Mouse (Mus musculus) kidney, adult 2 months (tissue): Measurements from ENCODE around the gene Zfp488. TPM values are rescaled to one million over a fixed set of nuclear protein-coding genes. Genes with fewer than 3 reads are reported as not detected.

ENCODE experiments used
- DNase-seq: peaks from one replicate; pipeline ENCODE4 v3.0.0; 2021
- H3K27ac ChIP-seq: fragments of 200-500 bp; 2 replicates; pipeline ENCODE4 v1.5.1; 2012; ENCODE audit warnings: low read depth, low read length, control low read depth, inconsistent platforms; ENCODE audit not compliant: insufficient read depth
- H3K27me3 ChIP-seq: fragments of 200-500 bp; replicated peaks from 2 replicates; pipeline ENCODE4 v1.6.1; 2012; ENCODE audit warnings: mild to moderate bottlenecking, moderate library complexity, low read length, inconsistent platforms; ENCODE audit not compliant: control insufficient read depth, insufficient read depth
- H3K36me3 ChIP-seq: fragments of 200-500 bp; 2 replicates; pipeline ENCODE4 v1.6.1; 2012; ENCODE audit warnings: mild to moderate bottlenecking, moderate library complexity, low read length, inconsistent platforms; ENCODE audit not compliant: control insufficient read depth, insufficient read depth
- H3K4me1 ChIP-seq: fragments of 200-500 bp; 2 replicates; pipeline ENCODE4 v1.6.1; 2011; ENCODE audit warnings: low read length; ENCODE audit not compliant: control insufficient read depth, insufficient read depth
- H3K4me3 ChIP-seq: fragments of 200-500 bp; 2 replicates; pipeline ENCODE4 v1.5.1; 2011; ENCODE audit warnings: mild to moderate bottlenecking, low read depth, low read length, control low read depth; ENCODE audit not compliant: insufficient read depth
- CTCF ChIP-seq: fragments of 200-500 bp; conservative IDR thresholded peaks from 2 replicates; pipeline ENCODE4 v1.5.1; 2011; ENCODE audit warnings: low read depth, mild to moderate bottlenecking, control low read depth, low read length, moderate library complexity, mixed read lengths; ENCODE audit not compliant: insufficient read depth, insufficient read length
- POLR2A ChIP-seq: fragments of 200-500 bp; IDR thresholded peaks from one replicate; pipeline ENCODE4 v1.6.1; 2011; ENCODE audit warnings: low read depth, low read length, control low read depth
- WGBS: fragments of 180-500 bp; shearing (Covaris S2); methylation state at CpG from one replicate; pipeline ENCODE4 v1.1.7; 2018; 5-methylcytosine and 5-hydroxymethylcytosine counted together
- polyA plus RNA-seq: library from polyadenylated mRNA; depleted of rRNA; stranded (reverse); fragments of >200 nt; gene quantifications from 2 replicates; pipeline ENCODE4 v1.2.3, GENCODE M21; 2012; rRNA removed

The Zfp488 gene
- not detected in 2 replicates for polyA plus RNA-seq

- Histone ChIP-seq H3K36me3 (no peaks in the 10 kb centered on the region), H3K27me3 (no peaks in the 10 kb centered on the region), H3K4me3 (no peak within 1 kb of the TSS), H3K4me1 (no peaks in the 10 kb centered on the region), H3K27ac (no peak within 1 kb of the TSS)
- 2% methylated on average over 25 of the region's 25 CpGs for WGBS
- no peak for DNase-seq
- TF ChIP-seq CTCF (no peak), POLR2A (no peak)
Observed at GRCm38 (mm10) chr14:33978604-33979059, at the start of gene Zfp488. Gene Zfp488, minus strand, starts transcription at chr14:33978764.

- DNase-seq, result no peak
- Histone ChIP-seq H3K4me1 (no peaks in the 10 kb centered on the region), H3K4me3 (no peak overlapping the region), H3K36me3 (no peaks in the 10 kb centered on the region), H3K27ac (no peak overlapping the region), H3K27me3 (no peaks in the 10 kb centered on the region)
- TF ChIP-seq POLR2A (no peak), CTCF (no peak)
- WGBS, result 60% methylated on average over 2 of the region's 2 CpGs
Observed at GRCm38 (mm10) chr14:34026710-34027109, 48.1 kb upstream of the Zfp488 start.

DNA sequence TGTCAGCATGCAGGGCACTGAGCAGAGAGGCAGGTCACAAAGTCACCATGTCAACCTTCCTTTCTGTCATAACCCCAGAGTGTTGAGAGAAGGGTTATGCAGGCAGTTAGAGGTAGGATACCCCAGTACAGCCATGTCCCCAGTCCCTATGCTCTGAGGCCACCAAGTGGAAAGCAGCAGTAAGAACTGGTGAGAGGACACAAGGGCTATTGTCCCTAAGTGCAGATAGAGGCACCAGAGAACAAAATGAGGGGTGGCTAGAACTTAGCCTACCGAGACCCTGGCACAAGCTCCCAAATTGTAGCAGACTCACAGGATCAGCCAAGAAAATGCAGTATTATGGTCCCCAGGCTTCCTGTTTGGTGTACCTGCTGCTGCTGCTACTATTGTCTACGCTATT is 38.4 kb upstream of the Zfp488 start:
- TF ChIP-seq POLR2A (no peak), CTCF (no peak)
- DNase-seq, result no peak
- Histone ChIP-seq H3K4me3 (no peak overlapping the region), H3K4me1 (no peaks in the 10 kb centered on the region), H3K27ac (no peak overlapping the region), H3K36me3 (no peaks in the 10 kb centered on the region), H3K27me3 (no peaks in the 10 kb centered on the region)
- WGBS, result 91% methylated on average over 2 of the region's 2 CpGs

DNA sequence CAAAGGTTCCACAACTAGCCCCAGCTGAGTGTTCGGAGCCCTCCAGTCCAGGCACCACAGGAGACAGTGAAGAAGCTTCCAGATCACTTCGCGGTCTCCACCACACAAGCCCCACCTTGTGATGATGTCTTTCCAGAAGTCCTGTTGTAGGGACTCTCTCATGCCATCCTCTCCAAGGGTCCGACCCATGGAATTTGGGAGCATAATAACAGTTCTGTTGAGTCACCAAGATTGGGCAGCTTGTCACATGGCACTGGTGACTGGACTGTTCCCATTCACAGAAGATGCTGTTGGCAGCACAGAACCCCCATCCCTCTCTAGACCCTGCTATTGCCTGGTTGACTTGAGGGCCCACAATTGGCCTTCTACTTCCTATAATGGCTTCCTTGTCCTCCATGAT is 37.8 kb upstream of the Zfp488 start, which contains the start of gene Gm5460:
Gene Gm5460, plus strand, starts transcription at position 378 of the 400 bp plus-strand sequence.
- TF ChIP-seq CTCF, result no peak
- no peak for TF ChIP-seq POLR2A
- WGBS, result 93% methylated on average over 4 of the region's 4 CpGs
- no peaks in the 10 kb centered on the region for H3K4me1 ChIP-seq
- no peaks in the 10 kb centered on the region for H3K36me3 ChIP-seq
- H3K4me3 ChIP-seq, result no peak within 1 kb of the TSS
- H3K27me3 ChIP-seq, result no peaks in the 10 kb centered on the region
- no peak for DNase-seq
- H3K27ac ChIP-seq, result no peak within 1 kb of the TSS

DNA sequence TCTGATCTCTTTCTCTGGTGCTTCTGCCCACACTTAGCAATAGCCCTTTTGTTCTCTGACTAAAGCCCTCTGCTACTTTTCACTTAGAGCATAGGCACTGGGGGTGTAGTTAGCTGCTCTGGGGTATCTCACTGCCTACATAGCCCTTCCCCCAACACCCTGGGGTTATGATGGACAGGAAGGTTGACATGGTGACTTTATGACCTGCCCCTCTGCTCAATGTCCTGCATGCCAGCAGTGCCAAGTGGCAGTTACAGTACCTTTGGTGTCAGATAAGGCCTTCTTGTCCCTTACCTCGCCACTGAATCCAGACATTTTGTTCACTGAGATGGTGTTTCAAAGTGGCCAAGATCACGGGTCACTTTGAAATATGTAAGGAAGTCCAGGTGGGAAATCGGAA is 36.5 kb upstream of the Zfp488 start, which contains the start of gene Gm30083:
Gene Gm30083, minus strand, starts transcription at position 120 of the 400 bp plus-strand sequence.
- Histone ChIP-seq H3K4me1 (no peaks in the 10 kb centered on the region), H3K27me3 (no peaks in the 10 kb centered on the region), H3K27ac (no peak within 1 kb of the TSS), H3K4me3 (no peak within 1 kb of the TSS), H3K36me3 (no peaks in the 10 kb centered on the region)
- 90% methylated on average over 3 of the region's 3 CpGs for WGBS
- TF ChIP-seq CTCF (no peak), POLR2A (no peak)
- DNase-seq, result no peak

DNA sequence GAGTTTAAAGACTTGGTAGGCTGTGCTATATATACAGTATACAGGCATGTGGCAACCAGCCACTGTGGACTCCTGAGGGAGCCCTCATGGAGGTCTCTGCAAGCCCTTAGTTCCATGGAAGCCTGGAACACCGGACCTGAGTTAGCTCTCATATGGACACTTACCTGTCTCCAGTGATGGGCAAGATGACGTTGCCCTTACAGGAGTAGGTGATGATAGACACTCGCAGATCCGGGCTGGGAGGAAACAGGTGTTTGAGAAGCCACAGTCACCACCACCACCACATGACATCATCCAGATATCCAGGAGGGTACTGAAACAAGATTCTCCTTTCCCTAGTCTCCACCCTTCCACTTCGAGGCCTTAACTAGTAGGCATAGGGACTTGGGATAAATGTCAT is 23.8 kb upstream of the Zfp488 start:
- 86% methylated on average over 5 of the region's 5 CpGs for WGBS
- Histone ChIP-seq H3K36me3 (no peaks in the 10 kb centered on the region), H3K27me3 (no peaks in the 10 kb centered on the region), H3K4me3 (no peak overlapping the region), H3K27ac (no peak overlapping the region), H3K4me1 (no peaks in the 10 kb centered on the region)
- no peak for DNase-seq
- no peak for TF ChIP-seq POLR2A
- no peak for TF ChIP-seq CTCF

DNA sequence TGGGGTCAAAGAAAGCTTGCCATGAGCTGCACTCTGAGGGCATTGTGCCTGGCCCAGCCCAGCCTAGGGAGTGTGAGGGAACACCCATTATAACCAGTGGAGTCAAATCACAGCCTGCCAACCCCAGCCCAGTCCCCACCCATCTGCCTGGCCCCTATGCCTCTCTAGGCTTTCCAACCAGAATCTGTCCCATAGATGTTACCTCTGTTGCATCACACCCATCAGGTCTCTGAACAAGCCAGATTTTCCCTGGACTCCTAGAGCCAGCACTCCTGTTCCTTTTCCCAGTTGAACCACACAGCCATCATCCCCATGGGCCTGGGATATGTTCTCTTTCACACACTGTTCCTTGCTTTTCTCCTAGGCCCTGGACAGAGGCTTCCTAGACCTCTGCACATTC is 22.9 kb upstream of the Zfp488 start:
- H3K4me1 ChIP-seq, result no peaks in the 10 kb centered on the region
- no peaks in the 10 kb centered on the region for H3K36me3 ChIP-seq
- no peak for DNase-seq
- H3K27me3 ChIP-seq, result no peaks in the 10 kb centered on the region
- no peak overlapping the region for H3K27ac ChIP-seq
- no peak for TF ChIP-seq POLR2A
- TF ChIP-seq CTCF, result no peak
- no peak overlapping the region for H3K4me3 ChIP-seq

- DNase-seq, result no peak
- TF ChIP-seq POLR2A (no peak), CTCF (no peak)
- Histone ChIP-seq H3K27me3 (no peaks in the 10 kb centered on the region), H3K36me3 (no peaks in the 10 kb centered on the region), H3K27ac (no peak overlapping the region), H3K4me3 (no peak overlapping the region), H3K4me1 (no peaks in the 10 kb centered on the region)
Observed at GRCm38 (mm10) chr14:34000076-34000475, 21.5 kb upstream of the Zfp488 start.
